Mouse (Mus musculus) lung, adult 2 months (tissue): ENCODE results near the gene Shq1. TPM values are rescaled to one million over a fixed set of nuclear protein-coding genes. Genes with fewer than 3 reads are reported as not detected.

Experiments used
- DNase-seq: peaks from one replicate; pipeline ENCODE4 v3.0.0; 2022
- H3K4me1 ChIP-seq: fragments of 200-500 bp; 2 replicates; pipeline ENCODE4 v1.6.1; 2011; ENCODE audit warnings: low read length; ENCODE audit not compliant: control insufficient read depth, insufficient read depth
- H3K4me3 ChIP-seq: fragments of 200-500 bp; replicated peaks from 2 replicates; pipeline ENCODE3; 2011; ENCODE audit warnings: low read depth, mild to moderate bottlenecking, control low read depth, low read length; ENCODE audit errors: extremely low read depth
- CTCF ChIP-seq: fragments of 200-500 bp; IDR thresholded peaks from 2 replicates; pipeline ENCODE4 v1.5.1; 2011; ENCODE audit warnings: mild to moderate bottlenecking, low read length, control low read depth; ENCODE audit not compliant: insufficient read depth
- POLR2A ChIP-seq: fragments of 200-500 bp; IDR thresholded peaks from 2 replicates; pipeline ENCODE4 v1.6.1; 2011; ENCODE audit warnings: low read depth, mild to moderate bottlenecking, control low read depth, low read length, borderline replicate concordance; ENCODE audit errors: extremely low read depth
- WGBS: fragments of 180-500 bp; shearing (Covaris S2); methylation state at CpG from one replicate; pipeline ENCODE4 v1.1.7; 2018; 5-methylcytosine and 5-hydroxymethylcytosine counted together
- polyA plus RNA-seq: library from polyadenylated mRNA; depleted of rRNA; stranded (reverse); fragments of >200 nt; gene quantifications from 2 replicates; pipeline ENCODE4 v1.2.3, GENCODE M21; 2012

The Shq1 gene
- polyA plus RNA-seq, 1 experiment = 3.0 TPM

GRCm38 (mm10) chr6:100562719-100563551 is 108.0 kb downstream of the Shq1 start:
- peaks cover 10% of the 10 kb centered on the region for H3K4me1 ChIP-seq
- TF ChIP-seq CTCF (no peak), POLR2A (no peak)
- DNase-seq = no peak
- WGBS = 3% methylated on average over 51 of the region's 51 CpGs
- peak overlapping the region; percentile 34 for H3K4me3 ChIP-seq

DNA sequence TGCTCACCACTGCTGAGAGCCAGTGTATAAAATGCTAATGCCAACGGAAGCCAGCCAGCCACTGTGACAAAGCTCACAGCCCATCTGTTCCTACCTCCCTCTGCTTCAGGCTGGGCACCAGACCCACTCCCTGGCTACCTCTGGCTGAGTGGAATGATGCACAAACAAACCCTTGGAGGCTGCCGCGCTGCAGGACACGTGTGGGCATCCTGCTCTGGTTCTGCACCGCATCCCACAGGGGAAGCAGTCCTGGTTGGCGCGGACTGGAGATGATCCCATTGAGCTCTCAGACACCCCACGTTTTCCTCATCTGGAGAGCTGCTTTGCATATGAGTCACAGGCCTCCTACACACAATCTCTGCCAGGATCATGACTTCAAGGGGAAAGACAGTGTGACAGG is 112.9 kb downstream of the Shq1 start:
- Histone ChIP-seq H3K4me1 (peaks cover 4% of the 10 kb centered on the region; the same call in 1 of the 2 replicates), H3K4me3 (no peak overlapping the region)
- 69% methylated on average over 8 of the region's 8 CpGs for WGBS
- no peak for TF ChIP-seq POLR2A
- no peak for DNase-seq

GRCm38 (mm10) chr6:100542154-100542997 is 128.6 kb downstream of the Shq1 start:
- TF ChIP-seq CTCF = no peak
- no peak for TF ChIP-seq POLR2A

GRCm38 (mm10) chr6:100539698-100540097 is 131.3 kb downstream of the Shq1 start:
- TF ChIP-seq CTCF (peak; percentile 47), POLR2A (no peak)
- 46% methylated on average over 4 of the region's 4 CpGs for WGBS
- H3K4me1 ChIP-seq = no peaks in the 10 kb centered on the region
- no peak overlapping the region for H3K4me3 ChIP-seq
- peak; percentile 23 for DNase-seq

More at GRCm38 (mm10) chr6:100542154-100542997, 128.6 kb downstream of the Shq1 start:
- no peak for DNase-seq
- Histone ChIP-seq H3K4me1 (no peaks in the 10 kb centered on the region), H3K4me3 (no peak overlapping the region)
- 82% methylated on average over 15 of the region's 15 CpGs for WGBS

DNA sequence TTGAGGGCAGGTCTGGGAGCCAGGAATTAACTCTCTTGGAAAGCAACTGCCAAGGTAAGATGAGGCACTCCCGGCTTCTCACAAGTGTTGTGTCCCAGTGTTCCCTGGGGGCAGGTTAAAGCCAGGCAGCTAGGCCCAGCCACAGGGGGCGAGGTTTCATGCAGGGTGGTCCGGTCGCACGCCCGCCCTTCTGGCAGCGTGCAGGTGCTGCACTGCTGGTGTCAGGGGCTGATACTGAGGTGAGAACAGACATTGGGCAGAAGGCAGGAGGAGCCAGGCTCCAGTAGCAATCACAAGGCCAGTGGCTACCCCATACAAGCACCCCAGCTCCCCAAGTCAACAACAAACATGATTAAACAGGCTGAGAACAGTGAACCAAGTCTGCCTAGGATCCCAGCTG is 132.4 kb downstream of the Shq1 start:
- WGBS = 76% methylated on average over 7 of the region's 7 CpGs
- TF ChIP-seq CTCF (no peak), POLR2A (no peak)
- DNase-seq = no peak
- H3K4me1 ChIP-seq = no peaks in the 10 kb centered on the region
- no peak overlapping the region for H3K4me3 ChIP-seq

DNA sequence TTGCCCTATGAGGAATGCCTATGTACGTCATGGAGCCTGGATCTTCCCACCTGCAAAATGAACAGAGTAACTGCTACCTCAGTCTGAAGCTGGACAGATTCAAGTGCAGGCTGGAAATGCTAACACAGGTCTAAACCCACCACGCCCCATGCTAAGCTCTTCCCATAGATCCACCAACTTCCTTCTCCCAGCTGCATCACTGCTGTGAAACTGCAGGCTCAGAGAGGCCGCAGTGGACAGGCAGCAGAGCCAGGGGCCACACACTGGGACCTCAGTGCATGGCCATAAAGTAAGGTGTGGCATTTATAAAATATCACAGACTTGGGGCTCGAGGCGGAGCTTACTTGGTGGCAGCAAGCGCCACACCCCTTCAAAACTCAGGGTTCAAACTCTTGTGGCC is 133.0 kb downstream of the Shq1 start:
- WGBS = 79% methylated on average over 6 of the region's 6 CpGs
- no peaks in the 10 kb centered on the region for H3K4me1 ChIP-seq
- TF ChIP-seq POLR2A (no peak), CTCF (no peak)
- no peak overlapping the region for H3K4me3 ChIP-seq
- DNase-seq = no peak

DNA sequence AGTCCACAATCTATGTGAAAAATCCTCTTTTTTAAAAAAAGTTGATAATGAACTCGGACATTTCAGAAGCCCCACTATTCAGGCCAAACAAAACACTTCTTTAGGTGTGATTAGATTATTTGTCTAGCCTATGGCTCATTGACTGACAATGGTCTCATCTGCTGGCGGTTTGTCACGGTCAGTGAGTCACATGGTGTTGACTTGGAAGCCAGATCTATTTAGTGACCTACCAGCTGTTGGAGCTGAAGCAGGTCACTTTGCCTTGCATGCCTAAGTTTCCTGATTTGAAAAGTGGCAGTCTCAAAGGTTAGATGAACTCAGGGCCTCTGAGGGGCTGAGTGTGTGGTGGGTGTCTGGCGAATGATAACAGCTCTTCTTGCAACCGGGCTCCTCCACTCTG is 133.9 kb downstream of the Shq1 start:
- DNase-seq = no peak
- Histone ChIP-seq H3K4me3 (no peak overlapping the region), H3K4me1 (no peaks in the 10 kb centered on the region)
- WGBS = 70% methylated on average over 5 of the region's 5 CpGs
- TF ChIP-seq CTCF (no peak), POLR2A (no peak)

- TF ChIP-seq CTCF (no peak), POLR2A (no peak)
- DNase-seq = no peak
- Histone ChIP-seq H3K4me3 (no peak overlapping the region), H3K4me1 (no peaks in the 10 kb centered on the region)
- WGBS = 69% methylated on average over 7 of the region's 7 CpGs
Observed at GRCm38 (mm10) chr6:100533364-100533763, 137.6 kb downstream of the Shq1 start.

DNA sequence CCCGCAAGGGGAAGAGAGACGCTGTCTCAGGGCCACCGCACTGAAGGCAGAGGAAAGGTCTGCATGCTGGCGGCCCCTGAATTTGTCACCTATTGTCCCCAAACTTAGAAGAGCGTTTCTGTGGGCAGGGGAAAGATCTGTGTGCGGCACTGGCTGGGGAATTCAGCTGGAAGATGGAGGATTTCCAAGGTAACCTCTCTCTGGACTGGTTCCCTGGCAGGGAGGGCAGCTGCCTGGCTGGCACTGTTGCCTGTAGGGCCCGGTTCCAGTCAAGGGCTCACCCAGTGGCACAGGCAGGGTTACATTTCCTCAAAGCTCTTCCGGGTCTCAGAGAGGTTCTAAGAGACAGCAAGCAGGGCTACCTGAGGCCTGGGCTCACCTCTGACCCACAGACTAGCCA is 138.6 kb downstream of the Shq1 start:
- DNase-seq = no peak
- 80% methylated on average over 8 of the region's 8 CpGs for WGBS
- no peaks in the 10 kb centered on the region for H3K4me1 ChIP-seq
- no peak for TF ChIP-seq POLR2A
- no peak overlapping the region for H3K4me3 ChIP-seq

GRCm38 (mm10) chr6:100529673-100530072 is 141.3 kb downstream of the Shq1 start:
- 78% methylated on average over 3 of the region's 3 CpGs for WGBS
- no peak overlapping the region for H3K4me3 ChIP-seq
- TF ChIP-seq CTCF (no peak), POLR2A (no peak)

More at GRCm38 (mm10) chr6:100529673-100530072, 141.3 kb downstream of the Shq1 start:
- H3K4me1 ChIP-seq = no peaks in the 10 kb centered on the region
- no peak for DNase-seq
